Mouse (Mus musculus): ENCODE results near the gene Avpi1. TPM values are rescaled to one million over a fixed set of nuclear protein-coding genes. Genes with fewer than 3 reads are reported as not detected.

Avpi1 gene
- total and polyA plus RNA-seq, 2 experiments from 2014 or later = 9.3 to 11.9 TPM

GRCm38 (mm10) chr19:42104681-42105080 lies 24.2 kb downstream of the Avpi1 start:
- TF ChIP-seq CTCF (IDR thresholded peaks at IDR 0.05) = no peak
- H3K9ac ChIP-seq (replicated peaks; ENCODE audit: low read length, poor library complexity, severe bottlenecking) = no peak overlapping the region
- H3K27ac ChIP-seq (ENCODE audit: low read depth, low read length) = no peak overlapping the region
- no peak for DNase-seq (ENCODE audit: low spot score)
- no peaks in the 10 kb centered on the region for H3K27me3 ChIP-seq (ENCODE audit: insufficient read depth, low read length)
- H3K4me3 ChIP-seq (ENCODE audit: low read depth, low read length) = no peak overlapping the region
- no peaks in the 10 kb centered on the region for H3K9me3 ChIP-seq (ENCODE audit: low read length)
- no peak for ATAC-seq (ENCODE audit: low FRiP score)
- peaks cover 25% of the 10 kb centered on the region for H3K36me3 ChIP-seq (ENCODE audit: insufficient read depth, low read length)
- WGBS = 97% methylated on average over 9 of the region's 9 CpGs
- H3K4me1 ChIP-seq (ENCODE audit: insufficient read depth, low read length) = no peaks in the 10 kb centered on the region
- H3K4me2 ChIP-seq (ENCODE audit: low read depth, low read length, poor library complexity, severe bottlenecking) = no peak overlapping the region

- WGBS = 93% methylated on average over 3 of the region's 3 CpGs
- DNase-seq (ENCODE audit: low spot score) (no peak), ATAC-seq (ENCODE audit: low FRiP score) (no peak)
- Histone ChIP-seq H3K36me3 (ENCODE audit: insufficient read depth, low read length) (peaks cover 18% of the 10 kb centered on the region), H3K4me1 (ENCODE audit: insufficient read depth, low read length) (no peaks in the 10 kb centered on the region), H3K9me3 (ENCODE audit: low read length) (no peaks in the 10 kb centered on the region), H3K4me2 (ENCODE audit: low read depth, low read length, poor library complexity, severe bottlenecking) (no peak overlapping the region), H3K9ac (replicated peaks; ENCODE audit: low read length, poor library complexity, severe bottlenecking) (no peak overlapping the region), H3K27ac (ENCODE audit: low read depth, low read length) (no peak overlapping the region), H3K4me3 (ENCODE audit: low read depth, low read length) (no peak overlapping the region), H3K27me3 (ENCODE audit: insufficient read depth, low read length) (no peaks in the 10 kb centered on the region)
- no peak for TF ChIP-seq CTCF (IDR thresholded peaks at IDR 0.05)
Observed at GRCm38 (mm10) chr19:42099406-42099805, 29.5 kb downstream of the Avpi1 start.

- peak overlapping the region; percentile 84 for H3K4me2 ChIP-seq (ENCODE audit: low read depth, low read length, poor library complexity, severe bottlenecking)
- H3K27ac ChIP-seq (ENCODE audit: low read depth, low read length) = peak overlapping the region; percentile 89
- 0 out of 2 replicates have a peak, but pooled peaks cover 3% of the 10 kb centered on the region for H3K36me3 ChIP-seq (ENCODE audit: insufficient read depth, low read length)
- H3K4me3 ChIP-seq (ENCODE audit: low read depth, low read length) = peak overlapping the region; percentile 97
- no peak for TF ChIP-seq CTCF (IDR thresholded peaks at IDR 0.05)
- peak; percentile 63 for ATAC-seq (ENCODE audit: low FRiP score)
- no peaks in the 10 kb centered on the region for H3K9me3 ChIP-seq (ENCODE audit: low read length)
- DNase-seq (ENCODE audit: low spot score) = peak; percentile 27
- H3K9ac ChIP-seq (replicated peaks; ENCODE audit: low read length, poor library complexity, severe bottlenecking) = peak overlapping the region; percentile 86
- H3K4me1 ChIP-seq (ENCODE audit: insufficient read depth, low read length) = no peaks in the 10 kb centered on the region; the same call in 1 of the 2 replicates
- WGBS = under 1% methylated on average over 45 of the region's 52 CpGs
- no peaks in the 10 kb centered on the region for H3K27me3 ChIP-seq (ENCODE audit: insufficient read depth, low read length)
Observed at GRCm38 (mm10) chr19:42090637-42091141, 38.2 kb downstream of the Avpi1 start.

GRCm38 (mm10) chr19:42089748-42090595 lies 38.9 kb downstream of the Avpi1 start, which contains the start of gene Pi4k2a:
Pi4k2a (plus strand) TSS chr19:42090470.
- Histone ChIP-seq H3K4me1 (ENCODE audit: insufficient read depth, low read length) (no peaks in the 10 kb centered on the region; the same call in 1 of the 2 replicates), H3K9ac (replicated peaks; ENCODE audit: low read length, poor library complexity, severe bottlenecking) (peak within 1 kb of the TSS; percentile 86), H3K27me3 (ENCODE audit: insufficient read depth, low read length) (no peaks in the 10 kb centered on the region), H3K27ac (ENCODE audit: low read depth, low read length) (peak within 1 kb of the TSS; percentile 89), H3K36me3 (ENCODE audit: insufficient read depth, low read length) (no peaks in the 10 kb centered on the region), H3K4me3 (ENCODE audit: low read depth, low read length) (peak within 1 kb of the TSS; percentile 97), H3K4me2 (ENCODE audit: low read depth, low read length, poor library complexity, severe bottlenecking) (peak within 1 kb of the TSS; percentile 84), H3K9me3 (ENCODE audit: low read length) (no peaks in the 10 kb centered on the region)
- peak; percentile 98 for ATAC-seq (ENCODE audit: low FRiP score)
- TF ChIP-seq CTCF (IDR thresholded peaks at IDR 0.05) = peak; percentile 26; the same call in 1 of the 2 replicates
- DNase-seq (ENCODE audit: low spot score) = peak; percentile 100
- WGBS = 1% methylated on average over 46 of the region's 55 CpGs

GRCm38 (mm10) chr19:42089103-42089747 lies 39.6 kb downstream of the Avpi1 start:
- peak; percentile 68 for DNase-seq (ENCODE audit: low spot score)
- WGBS = 13% methylated on average over 14 of the region's 14 CpGs
- peak overlapping the region; percentile 8; the same call in 1 of the 2 replicates for H3K9ac ChIP-seq (replicated peaks; ENCODE audit: low read length, poor library complexity, severe bottlenecking)

More at GRCm38 (mm10) chr19:42089103-42089747, 39.6 kb downstream of the Avpi1 start:
- H3K36me3 ChIP-seq (ENCODE audit: insufficient read depth, low read length) = no peaks in the 10 kb centered on the region
- no peak for ATAC-seq (ENCODE audit: low FRiP score)
- H3K4me3 ChIP-seq (ENCODE audit: low read depth, low read length) = peak overlapping the region; percentile 97
- H3K4me2 ChIP-seq (ENCODE audit: low read depth, low read length, poor library complexity, severe bottlenecking) = peak overlapping the region; percentile 60
- H3K27me3 ChIP-seq (ENCODE audit: insufficient read depth, low read length) = no peaks in the 10 kb centered on the region
- H3K9me3 ChIP-seq (ENCODE audit: low read length) = no peaks in the 10 kb centered on the region
- peak overlapping the region; percentile 79 for H3K27ac ChIP-seq (ENCODE audit: low read depth, low read length)
- H3K4me1 ChIP-seq (ENCODE audit: insufficient read depth, low read length) = no peaks in the 10 kb centered on the region; the same call in 1 of the 2 replicates
- no peak for TF ChIP-seq CTCF (IDR thresholded peaks at IDR 0.05)

All from midbrain, postnatal 0 days (tissue).